ENCODE assay signal across 9 mouse cellular contexts in the genomic region with DNA sequence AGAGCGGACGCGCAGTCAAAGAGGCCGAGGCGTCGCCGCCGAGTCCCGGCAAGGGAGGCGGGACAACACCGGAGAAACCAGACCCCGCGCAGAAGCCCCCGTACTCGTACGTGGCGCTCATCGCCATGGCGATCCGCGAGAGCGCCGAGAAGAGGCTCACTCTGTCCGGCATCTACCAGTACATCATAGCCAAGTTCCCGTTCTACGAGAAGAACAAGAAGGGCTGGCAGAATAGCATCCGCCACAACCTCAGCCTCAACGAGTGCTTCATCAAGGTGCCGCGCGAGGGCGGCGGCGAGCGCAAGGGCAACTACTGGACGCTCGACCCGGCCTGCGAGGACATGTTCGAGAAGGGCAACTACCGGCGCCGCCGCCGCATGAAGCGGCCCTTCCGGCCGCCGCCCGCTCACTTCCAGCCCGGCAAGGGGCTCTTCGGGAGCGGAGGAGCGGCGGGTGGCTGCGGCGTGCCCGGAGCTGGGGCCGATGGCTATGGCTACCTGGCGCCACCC. TPM values are rescaled to one million over a fixed set of nuclear protein-coding genes. Genes with fewer than 3 reads are reported as not detected.
DNase-seq lines count a peak whose midpoint lies in the region; ATAC-seq and TF ChIP-seq lines count a peak whose summit lies in the region.
"Had no signal": no experiment of that assay in that cellular context is flagged by ENCODE, and none has a peak within 500 bp of the region (broad histone marks: within the 10 kb centered on the region; RNA-seq: fewer than 3 reads in every experiment).

No protein-coding gene starts in this region.

- under 1% methylated on average over 59 of the region's 60 CpGs for WGBS in midbrain, postnatal 0 days

- DNase-seq in CD4-positive, CD25-positive, alpha-beta regulatory T cell, adult 2 months (ENCODE audit: low read depth, low spot score): peak; percentile 43
- peak; percentile 48 for DNase-seq in ES-CJ7 (ENCODE audit: low read depth, low spot score)
- peak; percentile 23 for DNase-seq in kidney, postnatal 14 days
- DNase-seq in midbrain, postnatal 0 days (ENCODE audit: low spot score): no peak
- no peak for DNase-seq in layer of hippocampus, postnatal 14 days (ENCODE audit: low spot score in 2 of 2)
- no peak for DNase-seq in thymus, postnatal 0 days (ENCODE audit: low spot score)

- H3K4me2 ChIP-seq in midbrain, postnatal 0 days (ENCODE audit: low read depth, low read length, poor library complexity, severe bottlenecking): peak overlapping the region; percentile 57

- H3K36me3 ChIP-seq in midbrain, postnatal 0 days (ENCODE audit: insufficient read depth, low read length): no peaks in the 10 kb centered on the region

- H3K4me3 ChIP-seq in midbrain, postnatal 0 days (ENCODE audit: low read depth, low read length): peak overlapping the region; percentile 37
- H3K4me3 ChIP-seq: erythroblast, embryonic 14.5 days had no signal

- peak; percentile 35 for TF ChIP-seq CTCF in midbrain, postnatal 0 days (IDR thresholded peaks at IDR 0.05)

- no peak overlapping the region for H3K27ac ChIP-seq in midbrain, postnatal 0 days (ENCODE audit: low read depth, low read length)

- H3K4me1 ChIP-seq in midbrain, postnatal 0 days (ENCODE audit: insufficient read depth, low read length): peaks cover 7% of the 10 kb centered on the region; the same call in 1 of the 2 replicates

- ATAC-seq in CD4-positive, CD25-positive, alpha-beta regulatory T cell, adult 4 months: no peak
- 0 out of 2 replicates have a peak, but pooled peaks have one; percentile 7 for ATAC-seq in granulocyte monocyte progenitor cell, adult 5-6 weeks (replicated peaks; ENCODE audit: poor library complexity, severe bottlenecking)
- no peak for ATAC-seq in midbrain, postnatal 0 days (ENCODE audit: low FRiP score)

- H3K9me3 ChIP-seq in midbrain, postnatal 0 days (ENCODE audit: low read length): no peaks in the 10 kb centered on the region

- H3K27me3 ChIP-seq in midbrain, postnatal 0 days (ENCODE audit: insufficient read depth, low read length): peaks cover 70% of the 10 kb centered on the region

- 0 out of 2 replicates have a peak overlapping the region, but pooled peaks have one; percentile 42 for H3K9ac ChIP-seq in midbrain, postnatal 0 days (replicated peaks; ENCODE audit: low read length, poor library complexity, severe bottlenecking)

RNA-seq across cellular contexts. Expression of a gene that starts 0.7 kb away (rescaled TPM):
- polyA plus RNA-seq in CD4-positive, CD25-positive, alpha-beta regulatory T cell, adult 4 months (2017; shearing (Covaris generic)): not detected
- total RNA-seq in granulocyte monocyte progenitor cell, adult 5-6 weeks (2014; fragmentation: Nextera tagmentation): not detected in 2 replicates
- total RNA-seq in granulocyte monocyte progenitor cell, adult 5-6 weeks (2017): not detected in 2 replicates
- total RNA-seq in midbrain, postnatal 0 days (2014; rRNA removed): 0.22 and 0.66 TPM in 2 replicates
- 0.70 and 0.79 TPM in 2 replicates for polyA plus RNA-seq in midbrain, postnatal 0 days (2015; fragmentation: Nextera tagmentation; extraction: Ambion mirVana)
- total RNA-seq in layer of hippocampus, postnatal 14 days (2021): 1 to 10 TPM; 1.4 to 1.6 TPM
- not detected in 2 replicates for polyA plus RNA-seq in thymus, postnatal 0 days (2015; fragmentation: Nextera tagmentation; extraction: Ambion mirVana)
- polyA plus RNA-seq: erythroblast, embryonic 14.5 days had no signal

RNA-seq across cellular contexts. Expression of a gene that starts 30.4 kb away (rescaled TPM):
- polyA plus RNA-seq in CD4-positive, CD25-positive, alpha-beta regulatory T cell, adult 4 months (2017; shearing (Covaris generic)): 10 to 100 TPM; 48.3 to 57.8 TPM
- 22.2 and 45.9 TPM in 2 replicates for total RNA-seq in granulocyte monocyte progenitor cell, adult 5-6 weeks (2014; fragmentation: Nextera tagmentation)
- 98.8 TPM in 2 replicates for total RNA-seq in granulocyte monocyte progenitor cell, adult 5-6 weeks (2017)
- total RNA-seq in midbrain, postnatal 0 days (2014; rRNA removed): 49.6 and 55.7 TPM in 2 replicates
- polyA plus RNA-seq in midbrain, postnatal 0 days (2015; fragmentation: Nextera tagmentation; extraction: Ambion mirVana): 97.9 and 109 TPM in 2 replicates
- 10 to 100 TPM; 53.8 to 58.5 TPM for total RNA-seq in layer of hippocampus, postnatal 14 days (2021)
- polyA plus RNA-seq in thymus, postnatal 0 days (2015; fragmentation: Nextera tagmentation; extraction: Ambion mirVana): 52.4 and 54.8 TPM in 2 replicates

RNA-seq across cellular contexts. Expression of a gene that starts 52.9 kb away (rescaled TPM):
- not detected for polyA plus RNA-seq in CD4-positive, CD25-positive, alpha-beta regulatory T cell, adult 4 months (2017; shearing (Covaris generic))
- total RNA-seq in granulocyte monocyte progenitor cell, adult 5-6 weeks (2014; fragmentation: Nextera tagmentation): not detected in 2 replicates
- not detected in 2 replicates for total RNA-seq in granulocyte monocyte progenitor cell, adult 5-6 weeks (2017)
- total RNA-seq in midbrain, postnatal 0 days (2014; rRNA removed): not detected in 2 replicates
- not detected in 2 replicates for polyA plus RNA-seq in midbrain, postnatal 0 days (2015; fragmentation: Nextera tagmentation; extraction: Ambion mirVana)
- total RNA-seq in layer of hippocampus, postnatal 14 days (2021): not detected
- not detected in 2 replicates for polyA plus RNA-seq in thymus, postnatal 0 days (2015; fragmentation: Nextera tagmentation; extraction: Ambion mirVana)
- polyA plus RNA-seq: erythroblast, embryonic 14.5 days had no signal

Comparison
In these comparisons a context has a peak if more than half of its experiments do, and no peak if none do; other contexts are left out.
1. DNase-seq: peak in CD4-positive, CD25-positive, alpha-beta regulatory T cell, adult 2 months (single experiment), ES-CJ7 (single experiment) and kidney, postnatal 14 days (single experiment); none in midbrain, postnatal 0 days (single experiment), layer of hippocampus, postnatal 14 days (0 of 2) and thymus, postnatal 0 days (single experiment).